Mouse (Mus musculus) lung, postnatal 0 days (tissue): ENCODE measurements around the gene Tmem175.

Experiments used
- CTCF ChIP-seq: IDR thresholded peaks from 2 replicates; pipeline ENCODE4 v1.5.1; 2016; ENCODE audit warnings: antibody characterized with exemption, mild to moderate bottlenecking
- EP300 ChIP-seq: IDR thresholded peaks from 2 replicates; pipeline ENCODE4 v1.6.1; 2016; ENCODE audit warnings: antibody characterized with exemption, mild to moderate bottlenecking, control low read depth

DNA sequence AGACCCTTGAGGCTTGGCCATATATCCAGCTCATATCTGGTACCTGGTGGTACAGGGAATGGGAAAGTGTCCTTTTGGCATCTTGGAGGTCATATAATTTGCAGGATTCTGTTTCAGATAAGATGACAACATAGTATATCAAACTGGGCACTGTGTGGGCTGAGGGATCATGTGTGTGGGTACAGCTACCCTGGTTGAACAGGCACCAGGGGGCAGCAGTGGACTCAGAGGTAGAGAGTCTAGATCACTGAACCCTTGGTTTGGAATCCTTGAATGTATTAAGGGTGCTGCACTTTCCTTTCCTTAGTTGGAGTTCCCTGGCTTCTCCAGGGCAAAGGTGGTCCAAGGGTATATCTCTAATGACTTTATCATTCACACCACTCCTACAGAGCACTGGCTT is 41.2 kb downstream of the Tmem175 start:
- peak; percentile 69 for TF ChIP-seq CTCF
- TF ChIP-seq EP300: no peak
